Mouse (Mus musculus) heart, embryonic 11.5 days (tissue): ENCODE measurements at regions not wholly inside any gene's neighbourhood (a gene's known extent, or its start where the extent isn't known, plus 50 kb on each side); places are given as distances from the start of the nearest gene placed in this dataset.

Experiments used
- ATAC-seq: fragments of 200-750 bp; cut with Nextera tagmentation; replicated peaks from 2 replicates; pipeline ENCODE4 v1.8.0; 2017; ENCODE audit warnings: moderate library complexity; ENCODE audit not compliant: insufficient number of reproducible peaks, low FRiP score, low TSS enrichment
- H3K27ac ChIP-seq: fragments of 300-500 bp; sonication (generic); 2 replicates; pipeline ENCODE4 v1.5.1; 2014; ENCODE audit warnings: mild to moderate bottlenecking, low read depth, low read length
- H3K27me3 ChIP-seq: fragments of 300-500 bp; sonication (generic); 2 replicates; pipeline ENCODE4 v1.6.1; 2014; ENCODE audit warnings: mild to moderate bottlenecking, low read length, mixed read lengths; ENCODE audit not compliant: control insufficient read depth, insufficient read depth
- H3K36me3 ChIP-seq: fragments of 300-500 bp; sonication (generic); 2 replicates; pipeline ENCODE4 v1.6.1; 2014; ENCODE audit warnings: mild to moderate bottlenecking, low read length, moderate library complexity, mixed read lengths; ENCODE audit not compliant: control insufficient read depth, insufficient read depth
- H3K4me1 ChIP-seq: fragments of 300-500 bp; sonication (generic); 2 replicates; pipeline ENCODE4 v1.6.1; 2014; ENCODE audit warnings: low read length; ENCODE audit not compliant: control insufficient read depth, insufficient read depth
- H3K4me2 ChIP-seq: fragments of 300-500 bp; sonication (generic); 2 replicates; pipeline ENCODE4 v1.6.1; 2014; ENCODE audit warnings: mild to moderate bottlenecking, moderate library complexity
- H3K4me3 ChIP-seq: fragments of 300-500 bp; sonication (generic); 2 replicates; pipeline ENCODE4 v1.5.1; 2014; ENCODE audit warnings: low read depth, low read length
- H3K9ac ChIP-seq: fragments of 300-500 bp; sonication (generic); 2 replicates; pipeline ENCODE4 v1.6.1; 2014; ENCODE audit warnings: mild to moderate bottlenecking, low read depth, low read length, moderate library complexity
- H3K9me3 ChIP-seq: fragments of 300-500 bp; sonication (generic); replicated peaks from 2 replicates; pipeline ENCODE4 v1.6.1; 2016; ENCODE audit warnings: low read length; ENCODE audit not compliant: control insufficient read depth
- WGBS: fragments of 180-500 bp; shearing (Covaris S2); extraction: QIAGEN DNeasy Blood & Tissue Kit; methylation state at CpG from one replicate; pipeline ENCODE4 v1.1.7; 2014; ENCODE audit not compliant: insufficient replicate concordance; 5-methylcytosine and 5-hydroxymethylcytosine counted together

GRCm38 (mm10) chr7:70300516-70300915, 66.0 kb downstream of the Nr2f2 start:
- Histone ChIP-seq H3K27me3 (no peaks in the 10 kb centered on the region), H3K4me2 (no peak overlapping the region), H3K27ac (no peak overlapping the region), H3K4me3 (no peak overlapping the region), H3K36me3 (no peaks in the 10 kb centered on the region), H3K9ac (no peak overlapping the region), H3K4me1 (no peaks in the 10 kb centered on the region), H3K9me3 (no peaks in the 10 kb centered on the region)
- ATAC-seq, result no peak
- 71% methylated on average over 5 of the region's 5 CpGs for WGBS

GRCm38 (mm10) chr7:70291431-70291830, 75.1 kb downstream of the Nr2f2 start:
- Histone ChIP-seq H3K9ac (no peak overlapping the region), H3K9me3 (no peaks in the 10 kb centered on the region; the same call in 1 of the 2 replicates), H3K4me3 (no peak overlapping the region), H3K4me1 (peaks cover 5% of the 10 kb centered on the region; the same call in 1 of the 2 replicates), H3K27me3 (peaks cover 42% of the 10 kb centered on the region), H3K4me2 (no peak overlapping the region), H3K27ac (no peak overlapping the region), H3K36me3 (no peaks in the 10 kb centered on the region)
- no peak for ATAC-seq
- 90% methylated on average over 6 of the region's 6 CpGs for WGBS

GRCm38 (mm10) chr7:70290733-70291320, 75.7 kb downstream of the Nr2f2 start:
- ATAC-seq, result no peak
- WGBS, result 71% methylated on average over 8 of the region's 8 CpGs
- Histone ChIP-seq H3K36me3 (no peaks in the 10 kb centered on the region), H3K9ac (no peak overlapping the region), H3K4me2 (no peak overlapping the region), H3K9me3 (no peaks in the 10 kb centered on the region; the same call in 1 of the 2 replicates), H3K27ac (no peak overlapping the region), H3K4me1 (peaks cover 5% of the 10 kb centered on the region; the same call in 1 of the 2 replicates), H3K27me3 (peaks cover 42% of the 10 kb centered on the region), H3K4me3 (no peak overlapping the region)

GRCm38 (mm10) chr7:70290277-70290676, 76.3 kb downstream of the Nr2f2 start:
- Histone ChIP-seq H3K9me3 (no peaks in the 10 kb centered on the region; the same call in 1 of the 2 replicates), H3K4me1 (peaks cover 5% of the 10 kb centered on the region; the same call in 1 of the 2 replicates), H3K4me2 (no peak overlapping the region), H3K27ac (no peak overlapping the region), H3K36me3 (no peaks in the 10 kb centered on the region), H3K9ac (no peak overlapping the region), H3K4me3 (no peak overlapping the region), H3K27me3 (peaks cover 48% of the 10 kb centered on the region)
- WGBS, result 42% methylated on average over 6 of the region's 6 CpGs
- no peak for ATAC-seq

- H3K4me1 ChIP-seq, result peaks cover 5% of the 10 kb centered on the region; the same call in 1 of the 2 replicates
These were observed 77.9 kb downstream of the Nr2f2 start for GRCm38 (mm10) chr7:70288621-70289020.

DNA sequence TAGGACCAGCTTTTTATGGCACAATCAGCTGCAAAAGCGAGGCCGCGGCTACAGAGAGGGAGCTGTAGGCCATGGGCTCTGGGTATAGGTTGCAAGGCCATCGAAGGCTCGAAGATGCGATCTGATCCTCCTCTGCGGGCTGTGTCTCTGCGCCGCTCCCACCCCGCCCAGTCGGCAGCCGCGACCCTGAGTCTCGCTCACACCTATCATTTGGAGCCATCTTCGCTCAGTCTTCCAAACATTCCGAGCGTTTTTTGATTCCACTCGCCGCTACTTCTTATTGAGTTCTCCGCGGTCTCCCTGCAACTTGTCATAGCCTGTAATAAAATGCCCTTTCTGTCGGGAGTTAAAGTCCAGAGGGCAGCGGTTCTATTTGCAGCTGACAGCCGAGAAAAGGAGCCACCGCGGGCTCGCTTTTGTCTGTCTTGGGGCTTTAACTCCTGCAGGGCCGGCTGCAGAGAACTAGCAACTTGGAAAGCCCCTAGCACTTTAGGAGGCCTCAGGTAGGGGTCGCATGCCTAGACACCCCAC, 78.6 kb downstream of the Nr2f2 start:
- Histone ChIP-seq H3K36me3 (no peaks in the 10 kb centered on the region), H3K4me3 (peak overlapping the region; percentile 38), H3K4me2 (peak overlapping the region; percentile 59), H3K27me3 (peaks cover 69% of the 10 kb centered on the region), H3K9me3 (no peaks in the 10 kb centered on the region; the same call in 1 of the 2 replicates), H3K9ac (no peak overlapping the region), H3K4me1 (peaks cover 5% of the 10 kb centered on the region; the same call in 1 of the 2 replicates), H3K27ac (no peak overlapping the region)
- no peak for ATAC-seq
- WGBS, result under 1% methylated on average over 29 of the region's 29 CpGs

More at GRCm38 (mm10) chr7:70288621-70289020, 77.9 kb downstream of the Nr2f2 start:
- 11% methylated on average over 5 of the region's 5 CpGs for WGBS
- no peaks in the 10 kb centered on the region for H3K36me3 ChIP-seq
- peaks cover 64% of the 10 kb centered on the region for H3K27me3 ChIP-seq
- H3K9me3 ChIP-seq, result no peaks in the 10 kb centered on the region; the same call in 1 of the 2 replicates
- no peak overlapping the region for H3K4me3 ChIP-seq
- no peak overlapping the region for H3K4me2 ChIP-seq
- no peak for ATAC-seq
- no peak overlapping the region for H3K27ac ChIP-seq
- no peak overlapping the region for H3K9ac ChIP-seq

DNA sequence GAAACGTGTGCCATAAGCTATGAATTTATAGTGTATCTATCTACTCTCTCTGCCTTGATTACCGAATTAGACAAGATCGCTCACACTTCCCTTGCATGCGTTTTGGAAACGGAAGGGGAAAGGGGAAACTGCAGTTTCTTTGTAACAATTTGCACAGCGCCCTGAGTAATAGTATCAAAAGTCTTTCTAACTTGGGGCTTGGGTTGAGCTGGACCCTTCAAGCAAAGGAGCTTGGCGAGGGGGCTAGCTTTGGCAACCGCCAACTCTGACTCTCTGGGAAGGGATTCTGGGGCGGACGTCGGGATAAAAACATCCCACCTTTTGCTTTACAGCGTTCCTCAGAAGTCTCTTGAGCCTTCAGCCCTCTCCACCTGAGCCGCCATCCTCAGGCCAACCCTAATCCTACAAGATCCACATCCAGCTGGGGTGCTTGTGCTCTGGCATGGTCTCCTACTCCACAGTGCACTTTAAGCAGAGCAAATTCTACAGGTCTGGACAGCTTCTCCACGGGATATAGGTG, 79.6 kb downstream of the Nr2f2 start:
- Histone ChIP-seq H3K27ac (no peak overlapping the region), H3K4me2 (no peak overlapping the region), H3K36me3 (no peaks in the 10 kb centered on the region), H3K27me3 (peaks cover 77% of the 10 kb centered on the region), H3K9ac (no peak overlapping the region), H3K4me1 (peaks cover 5% of the 10 kb centered on the region; the same call in 1 of the 2 replicates), H3K4me3 (no peak overlapping the region), H3K9me3 (no peaks in the 10 kb centered on the region)
- no peak for ATAC-seq
- WGBS, result 6% methylated on average over 14 of the region's 14 CpGs

DNA sequence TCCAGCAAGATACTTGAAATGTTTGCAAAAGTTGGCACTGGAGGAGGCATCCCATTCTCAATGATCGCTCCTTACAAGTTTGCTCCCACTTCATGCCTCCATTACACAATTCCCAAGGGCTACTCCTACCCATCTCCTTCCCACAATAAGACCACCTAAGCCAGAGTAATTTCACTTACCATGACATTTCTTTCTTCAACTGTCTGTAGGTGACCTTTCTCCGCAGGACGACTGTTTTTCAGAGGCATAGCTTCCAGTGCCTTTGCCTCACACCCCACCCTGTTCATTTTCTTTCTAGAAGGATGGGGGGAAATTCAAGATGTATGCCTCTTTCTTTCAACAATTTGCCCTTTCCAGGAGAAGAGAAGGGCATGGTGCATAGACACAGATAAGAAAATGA, 81.2 kb downstream of the Nr2f2 start:
- Histone ChIP-seq H3K4me3 (no peak overlapping the region), H3K9me3 (no peaks in the 10 kb centered on the region), H3K27me3 (peaks cover 84% of the 10 kb centered on the region), H3K4me2 (no peak overlapping the region), H3K4me1 (peaks cover 16% of the 10 kb centered on the region), H3K9ac (no peak overlapping the region), H3K27ac (no peak overlapping the region), H3K36me3 (no peaks in the 10 kb centered on the region)
- WGBS, result 7% methylated on average over 3 of the region's 3 CpGs
- ATAC-seq, result no peak
